Mouse (Mus musculus) midbrain, embryonic 14.5 days (tissue): Measurements from ENCODE around the gene Btbd9. TPM values are rescaled to one million over a fixed set of nuclear protein-coding genes. Genes with fewer than 3 reads are reported as not detected.

ENCODE experiments used
- ATAC-seq: fragments of 200-750 bp; cut with Nextera tagmentation; 2 replicates; pipeline ENCODE4 v1.8.0; 2017; ENCODE audit warnings: moderate number of reproducible peaks, moderate library complexity; ENCODE audit not compliant: low FRiP score, low TSS enrichment
- DNase-seq: peaks from one replicate; pipeline ENCODE4 v3.0.0-alpha.2; 2015
- H3K27ac ChIP-seq: fragments of 300-500 bp; sonication (generic); replicated peaks from 2 replicates; pipeline ENCODE4 v1.5.1; 2014; ENCODE audit warnings: mild to moderate bottlenecking, low read depth, low read length, moderate library complexity
- H3K27me3 ChIP-seq: fragments of 300-500 bp; sonication (generic); 2 replicates; pipeline ENCODE4 v1.6.1; 2014; ENCODE audit warnings: low read length, control low read depth, mixed read lengths; ENCODE audit not compliant: control insufficient read depth, insufficient read depth
- H3K36me3 ChIP-seq: fragments of 300-500 bp; sonication (generic); 2 replicates; pipeline ENCODE4 v1.6.1; 2014; ENCODE audit warnings: low read length, control low read depth; ENCODE audit not compliant: control insufficient read depth, insufficient read depth
- H3K4me1 ChIP-seq: fragments of 300-500 bp; sonication (generic); 2 replicates; pipeline ENCODE4 v1.6.1; 2014; ENCODE audit warnings: mild to moderate bottlenecking, antibody characterized with exemption, low read length, control low read depth; ENCODE audit not compliant: control insufficient read depth, insufficient read depth
- H3K4me2 ChIP-seq: fragments of 300-500 bp; sonication (generic); 2 replicates; pipeline ENCODE4 v1.6.1; 2014; ENCODE audit warnings: mild to moderate bottlenecking, low read length, moderate library complexity
- H3K4me3 ChIP-seq: fragments of 300-500 bp; sonication (generic); replicated peaks from 2 replicates; pipeline ENCODE4 v1.5.1; 2014; ENCODE audit warnings: low read depth, low read length
- H3K9ac ChIP-seq: fragments of 300-500 bp; sonication (generic); replicated peaks from 2 replicates; pipeline ENCODE4 v1.6.1; 2014; ENCODE audit warnings: mild to moderate bottlenecking, low read length, moderate library complexity
- H3K9me3 ChIP-seq: fragments of 300-500 bp; sonication (generic); 2 replicates; pipeline ENCODE4 v1.6.1; 2016; ENCODE audit warnings: low read length, control low read depth, mixed read lengths; ENCODE audit not compliant: control insufficient read depth
- WGBS: fragments of 180-500 bp; shearing (Covaris S2); extraction: QIAGEN DNeasy Blood & Tissue Kit; methylation state at CpG from one replicate; pipeline ENCODE4 v1.1.7; 2014; 5-methylcytosine and 5-hydroxymethylcytosine counted together
- polyA plus RNA-seq: library from polyadenylated mRNA; unstranded; fragments of >200 nt; fragmentation: Nextera tagmentation; extraction: Ambion mirVana; gene quantifications from 2 replicates; pipeline ENCODE4 v1.2.1, GENCODE M21; 2014

The Btbd9 gene
- polyA plus RNA-seq, 1 experiment from 2014 or later: 140 TPM

- H3K9me3 ChIP-seq: no peaks in the 10 kb centered on the region
- 88% methylated on average over 1 of the region's 1 CpGs for WGBS
- no peak overlapping the region for H3K27ac ChIP-seq
- no peak overlapping the region for H3K4me3 ChIP-seq
- no peak overlapping the region for H3K4me2 ChIP-seq
- ATAC-seq (no peak), DNase-seq (no peak)
- peaks cover 16% of the 10 kb centered on the region for H3K4me1 ChIP-seq
- H3K36me3 ChIP-seq: no peaks in the 10 kb centered on the region
- H3K9ac ChIP-seq: no peak overlapping the region
- no peaks in the 10 kb centered on the region for H3K27me3 ChIP-seq
Measured at GRCm38 (mm10) chr17:30421256-30421655, 155.0 kb downstream of the Btbd9 start.

- Histone ChIP-seq H3K27me3 (no peaks in the 10 kb centered on the region), H3K27ac (no peak overlapping the region), H3K4me1 (peaks cover 16% of the 10 kb centered on the region), H3K4me3 (no peak overlapping the region), H3K9me3 (no peaks in the 10 kb centered on the region), H3K4me2 (no peak overlapping the region), H3K36me3 (no peaks in the 10 kb centered on the region), H3K9ac (no peak overlapping the region)
- WGBS: 68% methylated on average over 7 of the region's 7 CpGs
- ATAC-seq: no peak
- no peak for DNase-seq
Measured at GRCm38 (mm10) chr17:30419494-30419893, 156.8 kb downstream of the Btbd9 start.

DNA sequence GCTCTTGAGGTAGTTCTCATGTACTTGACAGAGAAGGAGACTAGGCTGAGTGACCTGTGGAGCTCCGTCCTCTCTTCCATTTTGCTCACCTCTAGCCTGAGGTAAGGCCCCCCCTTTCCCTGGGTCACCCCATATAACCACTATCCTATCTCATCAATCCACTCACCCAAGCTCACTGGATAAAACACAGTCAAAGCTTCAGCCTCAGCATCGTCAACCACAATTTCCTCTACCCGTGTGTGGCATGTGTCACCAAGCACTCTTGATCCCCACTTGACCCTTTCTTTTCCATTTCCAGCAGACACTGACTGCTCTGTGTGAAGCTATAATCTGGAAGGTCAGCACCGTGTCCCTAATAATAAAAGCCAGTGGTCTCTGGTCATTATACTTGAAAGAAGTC, 157.8 kb downstream of the Btbd9 start:
- no peak overlapping the region for H3K4me2 ChIP-seq
- no peaks in the 10 kb centered on the region for H3K27me3 ChIP-seq
- ATAC-seq (no peak), DNase-seq (no peak)
- 79% methylated on average over 4 of the region's 4 CpGs for WGBS
- no peak overlapping the region for H3K4me3 ChIP-seq
- peaks cover 16% of the 10 kb centered on the region for H3K4me1 ChIP-seq
- H3K36me3 ChIP-seq: no peaks in the 10 kb centered on the region
- no peak overlapping the region for H3K9ac ChIP-seq
- no peaks in the 10 kb centered on the region for H3K9me3 ChIP-seq
- H3K27ac ChIP-seq: no peak overlapping the region

DNA sequence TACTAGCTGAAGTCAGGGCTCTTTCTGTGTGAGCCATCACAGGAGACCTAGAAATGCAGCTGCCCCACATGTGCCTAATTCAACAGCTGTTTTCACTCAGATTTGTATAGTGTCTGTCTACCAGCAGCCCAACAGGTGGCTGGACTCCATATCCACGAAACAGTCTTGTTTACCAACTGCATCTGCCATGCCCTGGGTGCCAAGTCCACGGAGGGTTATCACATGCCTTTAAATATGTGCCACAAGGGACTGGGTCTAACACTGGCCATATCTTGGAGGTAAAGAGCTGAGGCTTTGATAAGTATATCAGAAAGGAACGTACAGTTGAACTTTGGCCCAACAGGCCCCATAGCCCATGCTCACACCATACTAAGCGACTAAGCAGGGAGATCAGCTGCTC, 159.2 kb downstream of the Btbd9 start:
- H3K4me2 ChIP-seq: no peak overlapping the region
- 89% methylated on average over 4 of the region's 4 CpGs for WGBS
- no peak for ATAC-seq
- H3K9me3 ChIP-seq: no peaks in the 10 kb centered on the region
- H3K27ac ChIP-seq: no peak overlapping the region
- H3K27me3 ChIP-seq: no peaks in the 10 kb centered on the region
- no peak overlapping the region for H3K4me3 ChIP-seq
- no peak overlapping the region for H3K9ac ChIP-seq
- no peak for DNase-seq
- H3K36me3 ChIP-seq: no peaks in the 10 kb centered on the region
- H3K4me1 ChIP-seq: peaks cover 16% of the 10 kb centered on the region

- 89% methylated on average over 3 of the region's 3 CpGs for WGBS
- Histone ChIP-seq H3K36me3 (no peaks in the 10 kb centered on the region), H3K4me1 (peaks cover 15% of the 10 kb centered on the region), H3K9me3 (no peaks in the 10 kb centered on the region), H3K27me3 (no peaks in the 10 kb centered on the region), H3K27ac (no peak overlapping the region), H3K4me2 (no peak overlapping the region), H3K9ac (no peak overlapping the region), H3K4me3 (no peak overlapping the region)
- DNase-seq (no peak), ATAC-seq (no peak)
Measured at GRCm38 (mm10) chr17:30415693-30416092, 160.6 kb downstream of the Btbd9 start.

DNA sequence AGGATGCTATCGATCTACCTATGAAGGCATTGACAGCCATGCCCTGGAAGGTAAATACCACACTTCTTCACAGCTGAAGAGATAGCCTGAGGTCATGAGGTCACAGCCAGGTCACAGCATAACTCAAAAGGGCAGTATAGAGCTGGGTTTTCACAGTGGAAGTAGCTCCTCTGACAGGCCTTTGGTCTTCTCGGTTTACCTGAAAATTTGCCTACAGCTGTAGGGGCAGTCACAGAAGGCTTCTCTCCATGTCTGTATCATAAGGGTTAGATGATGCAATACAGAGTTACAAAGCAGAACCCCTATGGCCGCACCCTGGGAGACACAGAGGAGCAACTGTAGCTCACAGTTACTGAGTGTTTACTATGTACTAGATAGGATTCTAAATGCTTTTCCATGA, 163.3 kb downstream of the Btbd9 start:
- Histone ChIP-seq H3K27ac (no peak overlapping the region), H3K4me1 (no peaks in the 10 kb centered on the region), H3K4me2 (no peak overlapping the region), H3K27me3 (no peaks in the 10 kb centered on the region), H3K4me3 (no peak overlapping the region), H3K9me3 (no peaks in the 10 kb centered on the region), H3K36me3 (no peaks in the 10 kb centered on the region), H3K9ac (no peak overlapping the region)
- ATAC-seq: no peak
- no peak for DNase-seq
- 99% methylated on average over 3 of the region's 3 CpGs for WGBS

DNA sequence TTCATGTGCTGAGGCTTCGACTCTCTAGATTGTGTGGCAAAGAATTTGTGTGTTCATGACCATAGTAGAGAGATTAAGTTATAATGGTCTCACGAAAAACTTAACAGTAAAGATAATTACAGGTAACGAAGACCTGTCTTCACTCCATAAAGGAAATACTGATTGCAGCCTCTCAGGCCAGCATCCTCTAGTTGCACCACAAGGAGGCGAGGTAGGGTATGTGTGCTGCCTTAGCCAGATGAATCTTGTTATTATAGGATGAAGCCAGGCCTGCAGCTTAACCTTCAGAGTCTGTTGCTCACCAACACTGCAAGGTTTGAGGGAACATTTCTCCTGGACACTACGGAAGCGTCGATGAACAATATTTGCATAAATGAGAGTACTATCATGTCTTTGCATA, 170.3 kb downstream of the Btbd9 start:
- Histone ChIP-seq H3K9me3 (no peaks in the 10 kb centered on the region), H3K27ac (no peak overlapping the region), H3K4me3 (no peak overlapping the region), H3K36me3 (no peaks in the 10 kb centered on the region), H3K4me1 (no peaks in the 10 kb centered on the region), H3K4me2 (no peak overlapping the region), H3K27me3 (no peaks in the 10 kb centered on the region), H3K9ac (no peak overlapping the region)
- DNase-seq (no peak), ATAC-seq (no peak)
- WGBS: 92% methylated on average over 7 of the region's 7 CpGs

- Histone ChIP-seq H3K9me3 (no peaks in the 10 kb centered on the region), H3K4me2 (no peak overlapping the region), H3K4me1 (no peaks in the 10 kb centered on the region), H3K36me3 (no peaks in the 10 kb centered on the region), H3K4me3 (no peak overlapping the region), H3K9ac (no peak overlapping the region), H3K27ac (no peak overlapping the region), H3K27me3 (no peaks in the 10 kb centered on the region)
- no peak for ATAC-seq
- peak; percentile 36 for DNase-seq
- 89% methylated on average over 3 of the region's 3 CpGs for WGBS
Measured at GRCm38 (mm10) chr17:30402871-30403270, 173.4 kb downstream of the Btbd9 start.

GRCm38 (mm10) chr17:30395261-30395660, 181.0 kb downstream of the Btbd9 start:
- no peaks in the 10 kb centered on the region for H3K27me3 ChIP-seq
- no peak overlapping the region for H3K27ac ChIP-seq
- 0 out of 2 replicates have a peak, but pooled peaks cover 2% of the 10 kb centered on the region for H3K4me1 ChIP-seq
- H3K9ac ChIP-seq: no peak overlapping the region
- DNase-seq: no peak
- no peak overlapping the region for H3K4me2 ChIP-seq
- no peak overlapping the region for H3K4me3 ChIP-seq
- WGBS: 82% methylated on average over 4 of the region's 4 CpGs
- no peak for ATAC-seq
- H3K9me3 ChIP-seq: no peaks in the 10 kb centered on the region
- H3K36me3 ChIP-seq: no peaks in the 10 kb centered on the region
